Mouse (Mus musculus): ENCODE data around the gene Olfr1415. TPM values are rescaled to one million over a fixed set of nuclear protein-coding genes. Genes with fewer than 3 reads are reported as not detected.
"Not testable (repeated sequence)": the region's sequence is repeated elsewhere in the genome, so short reads cannot be mapped to it uniquely, and the experiment has no call there.

Olfr1415 gene
- polyA plus RNA-seq (2015; fragmentation: Nextera tagmentation; extraction: Ambion mirVana) = not detected in 2 replicates

- Histone ChIP-seq H3K9me3 (no peaks in the 10 kb centered on the region), H3K4me2 (no peak within 1 kb of the TSS), H3K27ac (no peak within 1 kb of the TSS), H3K4me3 (no peak within 1 kb of the TSS), H3K36me3 (no peaks in the 10 kb centered on the region), H3K27me3 (no peaks in the 10 kb centered on the region), H3K4me1 (no peaks in the 10 kb centered on the region), H3K9ac (no peak within 1 kb of the TSS)
- WGBS = 78% methylated on average over 2 of the region's 2 CpGs
- ATAC-seq (ENCODE audit: borderline replicate concordance, extremely low read depth, low FRiP score, low TSS enrichment) = no peak
These were observed at the start of gene Olfr1415 for GRCm38 (mm10) chr1:92496001-92496400. Olfr1415 (minus strand) TSS chr1:92496101.

GRCm38 (mm10) chr1:92539071-92539470, 43.2 kb upstream of the Olfr1415 start:
- Histone ChIP-seq H3K27me3 (no peaks in the 10 kb centered on the region), H3K4me2 (no peak overlapping the region), H3K4me3 (no peak overlapping the region), H3K9ac (no peak overlapping the region), H3K36me3 (no peaks in the 10 kb centered on the region), H3K27ac (no peak overlapping the region), H3K9me3 (no peaks in the 10 kb centered on the region), H3K4me1 (no peaks in the 10 kb centered on the region)
- ATAC-seq (ENCODE audit: borderline replicate concordance, extremely low read depth, low FRiP score, low TSS enrichment) = no peak
- 44% methylated on average over 2 of the region's 2 CpGs for WGBS

- Histone ChIP-seq H3K27ac (no peak overlapping the region), H3K4me3 (no peak overlapping the region), H3K36me3 (no peaks in the 10 kb centered on the region), H3K9me3 (no peaks in the 10 kb centered on the region), H3K4me1 (no peaks in the 10 kb centered on the region), H3K27me3 (no peaks in the 10 kb centered on the region), H3K4me2 (no peak overlapping the region), H3K9ac (no peak overlapping the region)
- 24% methylated on average over 5 of the region's 5 CpGs for WGBS
- no peak for ATAC-seq (ENCODE audit: borderline replicate concordance, extremely low read depth, low FRiP score, low TSS enrichment)
These were observed 41.1 kb upstream of the Olfr1415 start for GRCm38 (mm10) chr1:92536972-92537371.

GRCm38 (mm10) chr1:92523764-92524163, 27.9 kb upstream of the Olfr1415 start:
- no peak for ATAC-seq (ENCODE audit: borderline replicate concordance, extremely low read depth, low FRiP score, low TSS enrichment)
- no peaks in the 10 kb centered on the region for H3K36me3 ChIP-seq
- H3K4me2 ChIP-seq = no peak overlapping the region
- no peaks in the 10 kb centered on the region for H3K27me3 ChIP-seq
- H3K4me1 ChIP-seq = no peaks in the 10 kb centered on the region
- H3K9me3 ChIP-seq = no peaks in the 10 kb centered on the region
- no peak overlapping the region for H3K27ac ChIP-seq
- 79% methylated on average over 3 of the region's 3 CpGs for WGBS
- no peak overlapping the region for H3K9ac ChIP-seq
- H3K4me3 ChIP-seq = no peak overlapping the region

- no peaks in the 10 kb centered on the region for H3K9me3 ChIP-seq
- 17% methylated on average over 10 of the region's 10 CpGs for WGBS
- no peaks in the 10 kb centered on the region for H3K27me3 ChIP-seq
- no peak overlapping the region for H3K4me2 ChIP-seq
- H3K4me3 ChIP-seq = no peak overlapping the region
- no peak overlapping the region for H3K9ac ChIP-seq
- no peaks in the 10 kb centered on the region for H3K4me1 ChIP-seq
- no peak for ATAC-seq (ENCODE audit: borderline replicate concordance, extremely low read depth, low FRiP score, low TSS enrichment)
- no peaks in the 10 kb centered on the region for H3K36me3 ChIP-seq
- H3K27ac ChIP-seq = no peak overlapping the region
These were observed 25.5 kb upstream of the Olfr1415 start for GRCm38 (mm10) chr1:92521376-92521775.

- Histone ChIP-seq H3K36me3 (no peaks in the 10 kb centered on the region), H3K27me3 (no peaks in the 10 kb centered on the region), H3K4me2 (no peak overlapping the region), H3K9ac (no peak overlapping the region), H3K27ac (no peak overlapping the region), H3K4me1 (no peaks in the 10 kb centered on the region), H3K9me3 (no peaks in the 10 kb centered on the region), H3K4me3 (no peak overlapping the region)
- ATAC-seq (ENCODE audit: borderline replicate concordance, extremely low read depth, low FRiP score, low TSS enrichment) = no peak
- WGBS = 71% methylated on average over 6 of the region's 6 CpGs
These were observed 23.1 kb upstream of the Olfr1415 start for GRCm38 (mm10) chr1:92519046-92519445.

- no peak within 1 kb of the TSS for H3K9ac ChIP-seq
- H3K4me3 ChIP-seq = no peak within 1 kb of the TSS
- ATAC-seq (ENCODE audit: borderline replicate concordance, extremely low read depth, low FRiP score, low TSS enrichment) = no peak
- no peak within 1 kb of the TSS for H3K27ac ChIP-seq
- H3K9me3 ChIP-seq = no peaks in the 10 kb centered on the region
- no peaks in the 10 kb centered on the region for H3K36me3 ChIP-seq
- WGBS = 73% methylated on average over 3 of the region's 3 CpGs
- H3K4me2 ChIP-seq = no peak within 1 kb of the TSS
- no peaks in the 10 kb centered on the region for H3K27me3 ChIP-seq
- no peaks in the 10 kb centered on the region for H3K4me1 ChIP-seq
These were observed 22.7 kb upstream of the Olfr1415 start, which contains the start of gene Olfr1414 for GRCm38 (mm10) chr1:92518561-92518960. Olfr1414 (minus strand) TSS chr1:92518661.

GRCm38 (mm10) chr1:92515390-92515789, 19.5 kb upstream of the Olfr1415 start:
- ATAC-seq (ENCODE audit: borderline replicate concordance, extremely low read depth, low FRiP score, low TSS enrichment) = no peak

GRCm38 (mm10) chr1:92511646-92512045, 15.7 kb upstream of the Olfr1415 start:
- H3K27me3 ChIP-seq; ATAC-seq (ENCODE audit: borderline replicate concordance, extremely low read depth, low FRiP score, low TSS enrichment); H3K27ac ChIP-seq; H3K4me3 ChIP-seq; H3K9me3 ChIP-seq; H3K4me1 ChIP-seq; H3K4me2 ChIP-seq; H3K36me3 ChIP-seq; H3K9ac ChIP-seq: not testable (repeated sequence)
- WGBS = 77% methylated on average over 5 of the region's 5 CpGs

More at GRCm38 (mm10) chr1:92515390-92515789, 19.5 kb upstream of the Olfr1415 start:
- WGBS = 51% methylated on average over 11 of the region's 11 CpGs
- no peak overlapping the region for H3K27ac ChIP-seq
- H3K4me1 ChIP-seq = no peaks in the 10 kb centered on the region
- no peak overlapping the region for H3K4me2 ChIP-seq
- H3K9ac ChIP-seq = no peak overlapping the region
- no peak overlapping the region for H3K4me3 ChIP-seq
- H3K36me3 ChIP-seq = no peaks in the 10 kb centered on the region
- no peaks in the 10 kb centered on the region for H3K27me3 ChIP-seq
- H3K9me3 ChIP-seq = no peaks in the 10 kb centered on the region

- Histone ChIP-seq H3K9ac (no peak within 1 kb of the TSS), H3K4me1 (no peaks in the 10 kb centered on the region), H3K27ac (no peak within 1 kb of the TSS), H3K36me3 (no peaks in the 10 kb centered on the region), H3K4me3 (no peak within 1 kb of the TSS), H3K27me3 (no peaks in the 10 kb centered on the region), H3K4me2 (no peak within 1 kb of the TSS), H3K9me3 (0 out of 2 replicates have a peak, but pooled peaks cover 4% of the 10 kb centered on the region)
- no peak for ATAC-seq (ENCODE audit: borderline replicate concordance, extremely low read depth, low FRiP score, low TSS enrichment)
These were observed 10.9 kb downstream of the Olfr1415 start, which contains the start of gene Olfr1416 for GRCm38 (mm10) chr1:92485013-92485412. Olfr1416 (minus strand) TSS chr1:92485113.

- no peak; the same call in none of the 2 replicates for ATAC-seq (ENCODE audit: borderline replicate concordance, extremely low read depth, low FRiP score, low TSS enrichment)
These were observed 21.8 kb downstream of the Olfr1415 start for GRCm38 (mm10) chr1:92474066-92474578.

GRCm38 (mm10) chr1:92473165-92474041, 22.5 kb downstream of the Olfr1415 start, which contains the start of gene Ndufa10:
Ndufa10 (minus strand) TSS chr1:92473860.
- peak within 1 kb of the TSS; percentile 98 for H3K9ac ChIP-seq
- H3K4me1 ChIP-seq = peaks cover 15% of the 10 kb centered on the region
- H3K36me3 ChIP-seq = peaks cover 18% of the 10 kb centered on the region
- H3K4me3 ChIP-seq = peak within 1 kb of the TSS; percentile 96
- under 1% methylated on average over 67 of the region's 67 CpGs for WGBS
- peak; percentile 94 for ATAC-seq (ENCODE audit: borderline replicate concordance, extremely low read depth, low FRiP score, low TSS enrichment)
- peak within 1 kb of the TSS; percentile 72 for H3K27ac ChIP-seq
- no peaks in the 10 kb centered on the region for H3K27me3 ChIP-seq
- H3K4me2 ChIP-seq = peak within 1 kb of the TSS; percentile 90
- H3K9me3 ChIP-seq = no peaks in the 10 kb centered on the region

More at GRCm38 (mm10) chr1:92474066-92474578, 21.8 kb downstream of the Olfr1415 start:
- Histone ChIP-seq H3K4me1 (peaks cover 15% of the 10 kb centered on the region), H3K4me3 (peak overlapping the region; percentile 96), H3K4me2 (peak overlapping the region; percentile 90), H3K27me3 (no peaks in the 10 kb centered on the region), H3K27ac (peak overlapping the region; percentile 72; the same call in 1 of the 2 replicates), H3K36me3 (peaks cover 15% of the 10 kb centered on the region), H3K9ac (peak overlapping the region; percentile 98), H3K9me3 (no peaks in the 10 kb centered on the region)
- WGBS = 3% methylated on average over 10 of the region's 10 CpGs
